Mouse (Mus musculus): ENCODE data around the gene Zbtb38.

Zbtb38 gene

GRCm38 (mm10) chr9:96752603-96753114 lies at the start of gene Zbtb38:
Zbtb38 (minus strand) TSS chr9:96752831.
- peak; percentile 80 for DNase-seq

GRCm38 (mm10) chr9:96800131-96800825 lies 47.6 kb upstream of the Zbtb38 start:
- no peak for DNase-seq

GRCm38 (mm10) chr9:96797311-96797710 lies 44.7 kb upstream of the Zbtb38 start:
- DNase-seq = no peak

- peak; percentile 45 for DNase-seq
These were observed 42.8 kb upstream of the Zbtb38 start for GRCm38 (mm10) chr9:96795399-96795928.

- no peak for DNase-seq
These were observed 42.0 kb upstream of the Zbtb38 start for GRCm38 (mm10) chr9:96794601-96795000.

- DNase-seq = no peak
These were observed 39.9 kb upstream of the Zbtb38 start for GRCm38 (mm10) chr9:96792543-96792942.

GRCm38 (mm10) chr9:96790389-96791007 lies 37.9 kb upstream of the Zbtb38 start:
- no peak for DNase-seq

- no peak for DNase-seq
These were observed 37.3 kb upstream of the Zbtb38 start for GRCm38 (mm10) chr9:96789906-96790305.

- DNase-seq = no peak
These were observed 35.2 kb upstream of the Zbtb38 start for GRCm38 (mm10) chr9:96787797-96788196.

GRCm38 (mm10) chr9:96785871-96786342 lies 33.3 kb upstream of the Zbtb38 start:
- no peak for DNase-seq

GRCm38 (mm10) chr9:96785187-96785586 lies 32.6 kb upstream of the Zbtb38 start:
- DNase-seq = no peak

- no peak for DNase-seq
These were observed 31.0 kb upstream of the Zbtb38 start for GRCm38 (mm10) chr9:96783667-96784066.

GRCm38 (mm10) chr9:96783258-96783657 lies 30.6 kb upstream of the Zbtb38 start:
- no peak for DNase-seq

GRCm38 (mm10) chr9:96782062-96782461 lies 29.4 kb upstream of the Zbtb38 start:
- no peak for DNase-seq

- DNase-seq = no peak
These were observed 20.5 kb upstream of the Zbtb38 start for GRCm38 (mm10) chr9:96773146-96773545.

GRCm38 (mm10) chr9:96770443-96770842 lies 17.8 kb upstream of the Zbtb38 start:
- DNase-seq = no peak

GRCm38 (mm10) chr9:96769651-96770050 lies 17.0 kb upstream of the Zbtb38 start:
- no peak for DNase-seq

- DNase-seq = no peak
These were observed 15.2 kb upstream of the Zbtb38 start for GRCm38 (mm10) chr9:96767874-96768273.

- DNase-seq = no peak
These were observed 13.4 kb upstream of the Zbtb38 start for GRCm38 (mm10) chr9:96766078-96766477.

GRCm38 (mm10) chr9:96765410-96765809 lies 12.8 kb upstream of the Zbtb38 start:
- DNase-seq = no peak

- no peak for DNase-seq
These were observed 11.4 kb upstream of the Zbtb38 start for GRCm38 (mm10) chr9:96763847-96764631.

- no peak for DNase-seq
These were observed 10.4 kb upstream of the Zbtb38 start for GRCm38 (mm10) chr9:96763025-96763424.

Measured in right cerebral cortex, adult 18-20 months (tissue).